Comparison of ENCODE assay signal across 11 mouse cellular contexts in genomic region chr13:109211941-109212487, GRCm38 (mm10).
DNase-seq lines count a peak whose midpoint lies in the region; ATAC-seq and TF ChIP-seq lines count a peak whose summit lies in the region.
"Had no signal": no experiment of that assay in that cellular context is flagged by ENCODE, and none has a peak within 500 bp of the region (broad histone marks: within the 10 kb centered on the region; RNA-seq: fewer than 3 reads in every experiment).

No protein-coding gene starts in this region.

- H3K9me3 ChIP-seq in lung, embryonic 16.5 days (ENCODE audit: control insufficient read depth, low read length), result no peaks in the 10 kb centered on the region
- no peaks in the 10 kb centered on the region for H3K9me3 ChIP-seq in intestine, embryonic 14.5 days (ENCODE audit: control insufficient read depth, low read length)

- no peaks in the 10 kb centered on the region for H3K79me2 ChIP-seq in myocyte (ENCODE audit: control insufficient read depth, insufficient read depth)

- peak overlapping the region; percentile 53; the same call in 1 of the 2 replicates for H3K9ac ChIP-seq in lung, embryonic 16.5 days (ENCODE audit: low read length)
- no peak overlapping the region for H3K9ac ChIP-seq in intestine, embryonic 14.5 days (ENCODE audit: low read length)

- no peaks in the 10 kb centered on the region for H3K36me3 ChIP-seq in lung, embryonic 16.5 days (ENCODE audit: control insufficient read depth, insufficient read depth, low read length)
- no peaks in the 10 kb centered on the region for H3K36me3 ChIP-seq in intestine, embryonic 14.5 days (ENCODE audit: control insufficient read depth, insufficient read depth, low read length)
- no peaks in the 10 kb centered on the region for H3K36me3 ChIP-seq in myocyte (ENCODE audit: control insufficient read depth, insufficient read depth)

- WGBS in lung, embryonic 16.5 days, result 22% methylated on average over 16 of the region's 16 CpGs
- 46% methylated on average over 16 of the region's 16 CpGs for WGBS in intestine, embryonic 14.5 days

- no peak overlapping the region for H3K27ac ChIP-seq in lung, embryonic 16.5 days (ENCODE audit: low read length)
- H3K27ac ChIP-seq in intestine, embryonic 14.5 days (ENCODE audit: low read depth), result no peak overlapping the region

- peak; percentile 91 for DNase-seq in heart, adult 11 months
- DNase-seq in heart, postnatal 25 days (ENCODE audit: low spot score), result no peak
- no peak for DNase-seq in lung, postnatal 36 days
- DNase-seq in intestine, embryonic 14.5 days (ENCODE audit: low spot score), result no peak
- DNase-seq in adipocyte (ENCODE audit: low spot score), result no peak
- no peak for DNase-seq in embryo, embryonic 10 days (ENCODE audit: low spot score)
- DNase-seq: left cerebral cortex, postnatal 4 days; right cerebral cortex, postnatal 4 days had no signal

- TF ChIP-seq POLR2A in myocyte (IDR thresholded peaks at IDR 0.05; ENCODE audit: insufficient read length, low read depth), result no peak

- H3K4me3 ChIP-seq in lung, embryonic 16.5 days (ENCODE audit: low read length), result peak overlapping the region; percentile 45
- H3K4me3 ChIP-seq in intestine, embryonic 14.5 days (ENCODE audit: low read depth, low read length), result peak overlapping the region; percentile 15; the same call in 1 of the 2 replicates
- H3K4me3 ChIP-seq in myocyte, result no peak overlapping the region

- intact Hi-C loops in heart, postnatal 25 days (cut with DNase I), result loop anchor here (1.0 to 10.0 kb wide), 5 partner anchors 329 to 1047 kb away; no protein-coding TSS in a partner anchor

- no peaks in the 10 kb centered on the region for H3K27me3 ChIP-seq in lung, embryonic 16.5 days (ENCODE audit: control insufficient read depth, insufficient read depth, low read depth, low read length)
- no peaks in the 10 kb centered on the region for H3K27me3 ChIP-seq in intestine, embryonic 14.5 days (replicated peaks; ENCODE audit: control insufficient read depth, insufficient read depth, low read length)
- no peaks in the 10 kb centered on the region for H3K27me3 ChIP-seq in myocyte (ENCODE audit: control insufficient read depth, insufficient read depth, insufficient read length)

- H3K4me1 ChIP-seq in lung, embryonic 16.5 days (replicated peaks; ENCODE audit: control insufficient read depth, insufficient read depth, low read length), result peaks cover 10% of the 10 kb centered on the region; the same call in 1 of the 2 replicates
- no peaks in the 10 kb centered on the region for H3K4me1 ChIP-seq in intestine, embryonic 14.5 days (replicated peaks; ENCODE audit: control insufficient read depth, insufficient read depth, low read length)

- peak; percentile 22 for ATAC-seq in lung, embryonic 16.5 days (ENCODE audit: low read depth)
- ATAC-seq in intestine, embryonic 14.5 days (replicated peaks; ENCODE audit: low FRiP score, low TSS enrichment, low read depth), result no peak
- ATAC-seq: forebrain, embryonic 16.5 days had no signal

- H3K4me2 ChIP-seq in lung, embryonic 16.5 days (ENCODE audit: low read depth, low read length), result peak overlapping the region; percentile 56
- peak overlapping the region; percentile 41 for H3K4me2 ChIP-seq in intestine, embryonic 14.5 days (ENCODE audit: low read length)
- H3K4me2 ChIP-seq in myocyte (ENCODE audit: low read depth), result peak overlapping the region; percentile 53

- H3ac ChIP-seq in myocyte (ENCODE audit: control insufficient read depth, insufficient read length), result no peak overlapping the region

TF ChIP-seq in myocyte, 11 proteins besides CTCF, POLR2A, EP300 and RAD21:
- TF ChIP-seq SRF (IDR thresholded peaks at IDR 0.05; ENCODE audit: control insufficient read depth, insufficient read length, low read depth), result no peak
- no peak for TF ChIP-seq E2F4 (IDR thresholded peaks at IDR 0.05; ENCODE audit: insufficient read depth)
- TF ChIP-seq TCF12 (IDR thresholded peaks at IDR 0.05; ENCODE audit: insufficient read depth, poor library complexity, severe bottlenecking), result no peak
- TF ChIP-seq MYOD1 (IDR thresholded peaks at IDR 0.05; ENCODE audit: control insufficient read depth in 1 of 3, insufficient read length in 2 of 3, low read depth in 2 of 3), result no peak
- no peak for TF ChIP-seq MYOG (IDR thresholded peaks at IDR 0.05; ENCODE audit: control insufficient read depth in 1 of 3, insufficient read depth in 1 of 3, insufficient read length in 2 of 3, low read depth in 2 of 3)
- TF ChIP-seq POLR2AphosphoS2 (IDR thresholded peaks at IDR 0.05; ENCODE audit: insufficient read length, low read depth), result no peak
- no peak for TF ChIP-seq CEBPB (IDR thresholded peaks at IDR 0.05; ENCODE audit: insufficient read depth, poor library complexity, severe bottlenecking)
- no peak for TF ChIP-seq TCF3 (IDR thresholded peaks at IDR 0.05; ENCODE audit: insufficient read length, low read depth)
- TF ChIP-seq USF1 (IDR thresholded peaks at IDR 0.05; ENCODE audit: low read depth), result no peak
- TF ChIP-seq REST (IDR thresholded peaks at IDR 0.05; ENCODE audit: insufficient read depth, insufficient read length), result no peak
- TF ChIP-seq MAX (IDR thresholded peaks at IDR 0.05; ENCODE audit: low read depth), result no peak
